Mouse (Mus musculus) stomach, postnatal 0 days (tissue): ENCODE results near the gene H2al1i. TPM values are rescaled to one million over a fixed set of nuclear protein-coding genes. Genes with fewer than 3 reads are reported as not detected.
"Not testable (repeated sequence)": the region's sequence is repeated elsewhere in the genome, so short reads cannot be mapped to it uniquely, and the experiment has no call there.

Experiments used
- ATAC-seq: fragments of 200-750 bp; cut with Nextera tagmentation; 2 replicates; pipeline ENCODE4 v1.8.0; 2017; ENCODE audit not compliant: low FRiP score, low TSS enrichment
- DNase-seq: peaks from one replicate; pipeline ENCODE4 v3.0.0-alpha.2; 2016; ENCODE audit warnings: low spot score
- H3K27ac ChIP-seq: fragments of 300-500 bp; sonication (generic); replicated peaks from 2 replicates; pipeline ENCODE4 v1.5.1; 2014; ENCODE audit warnings: mild to moderate bottlenecking, control low read depth
- H3K27me3 ChIP-seq: fragments of 300-500 bp; sonication (generic); 2 replicates; pipeline ENCODE4 v1.6.1; 2014; ENCODE audit warnings: low read length; ENCODE audit not compliant: control insufficient read depth, insufficient read depth
- H3K36me3 ChIP-seq: fragments of 300-500 bp; sonication (generic); 2 replicates; pipeline ENCODE4 v1.6.1; 2014; ENCODE audit warnings: low read length, mixed read lengths; ENCODE audit not compliant: control insufficient read depth, insufficient read depth
- H3K4me1 ChIP-seq: fragments of 300-500 bp; sonication (generic); replicated peaks from 2 replicates; pipeline ENCODE4 v1.6.1; 2014; ENCODE audit warnings: antibody characterized with exemption; ENCODE audit not compliant: control insufficient read depth, insufficient read depth
- H3K4me2 ChIP-seq: fragments of 300-500 bp; sonication (generic); replicated peaks from 2 replicates; pipeline ENCODE4 v1.6.1; 2014; ENCODE audit warnings: low read depth, mild to moderate bottlenecking, control low read depth, moderate library complexity
- H3K4me3 ChIP-seq: fragments of 300-500 bp; sonication (generic); 2 replicates; pipeline ENCODE4 v1.5.1; 2014; ENCODE audit warnings: low read depth, low read length, control low read depth
- H3K9ac ChIP-seq: fragments of 300-500 bp; sonication (generic); 2 replicates; pipeline ENCODE4 v1.6.1; 2014; ENCODE audit warnings: mild to moderate bottlenecking, low read length, control low read depth, mixed read lengths
- H3K9me3 ChIP-seq: fragments of 300-500 bp; sonication (generic); 2 replicates; pipeline ENCODE4 v1.6.1; 2016; ENCODE audit warnings: low read length; ENCODE audit not compliant: control insufficient read depth
- CTCF ChIP-seq: IDR thresholded peaks from 2 replicates; pipeline ENCODE4 v1.5.1; 2016; ENCODE audit warnings: antibody characterized with exemption, low read depth, mild to moderate bottlenecking, moderate library complexity
- EP300 ChIP-seq: optimal IDR thresholded peaks from 2 replicates; pipeline ENCODE3; 2016; ENCODE audit warnings: antibody characterized with exemption
- WGBS: fragments of 180-500 bp; shearing (Covaris S2); extraction: QIAGEN DNeasy Blood & Tissue Kit; methylation state at CpG from one replicate; pipeline ENCODE4 v1.1.7; 2014; 5-methylcytosine and 5-hydroxymethylcytosine counted together
- polyA plus RNA-seq: library from polyadenylated mRNA; unstranded; fragments of >200 nt; fragmentation: Nextera tagmentation; extraction: Ambion mirVana; gene quantifications from 2 replicates; pipeline ENCODE4 v1.2.1, GENCODE M21; 2015

The H2al1i gene
- polyA plus RNA-seq, 1 experiment from 2014 or later = not detected

GRCm38 (mm10) chrX:11311634-11312033, 12.8 kb upstream of the H2al1i start, which contains the start of gene H2al1e:
H2al1e (plus strand) TSS chrX:11311934.
- H3K27ac ChIP-seq, H3K4me3 ChIP-seq, DNase-seq, H3K4me2 ChIP-seq, H3K4me1 ChIP-seq, H3K9me3 ChIP-seq, H3K9ac ChIP-seq, H3K27me3 ChIP-seq, H3K36me3 ChIP-seq, ATAC-seq: not testable (repeated sequence)
- WGBS = no CpG with 5 or more reads among the region's 3 CpGs

GRCm38 (mm10) chrX:11314858-11315257, 9.6 kb upstream of the H2al1i start, which contains the start of gene H2al1f:
H2al1f (plus strand) TSS chrX:11315158.
- no CpG with 5 or more reads among the region's 6 CpGs for WGBS
- not testable (repeated sequence) for H3K9ac ChIP-seq, H3K27ac ChIP-seq, ATAC-seq, H3K9me3 ChIP-seq, H3K4me1 ChIP-seq, H3K4me3 ChIP-seq, H3K36me3 ChIP-seq, DNase-seq, H3K27me3 ChIP-seq, H3K4me2 ChIP-seq

GRCm38 (mm10) chrX:11317956-11318355, 6.5 kb upstream of the H2al1i start, which contains the start of gene H2al1g:
H2al1g (plus strand) TSS chrX:11318256.
- not testable (repeated sequence) for H3K27ac ChIP-seq, H3K4me2 ChIP-seq, ATAC-seq, H3K9me3 ChIP-seq, H3K27me3 ChIP-seq, H3K4me3 ChIP-seq, DNase-seq, H3K36me3 ChIP-seq, H3K9ac ChIP-seq, H3K4me1 ChIP-seq
- WGBS = no CpG with 5 or more reads among the region's 3 CpGs

GRCm38 (mm10) chrX:11321192-11321591, 3.3 kb upstream of the H2al1i start, which contains the start of gene H2al1h:
H2al1h (plus strand) TSS chrX:11321492.
- not testable (repeated sequence) for H3K4me1 ChIP-seq, H3K4me3 ChIP-seq, H3K4me2 ChIP-seq, H3K9ac ChIP-seq, H3K27ac ChIP-seq, H3K9me3 ChIP-seq, ATAC-seq, H3K36me3 ChIP-seq, H3K27me3 ChIP-seq, DNase-seq
- no CpG with 5 or more reads among the region's 6 CpGs for WGBS

GRCm38 (mm10) chrX:11327522-11327921, 3.1 kb downstream of the H2al1i start, which contains the start of gene H2al1j:
H2al1j (plus strand) TSS chrX:11327822.
- not testable (repeated sequence) for H3K4me3 ChIP-seq, H3K36me3 ChIP-seq, H3K27me3 ChIP-seq, H3K9me3 ChIP-seq, DNase-seq, H3K27ac ChIP-seq, ATAC-seq, H3K4me1 ChIP-seq, H3K9ac ChIP-seq, H3K4me2 ChIP-seq
- whole genome bisulfite sequencing = 91% methylated on average over 2 of the region's 2 CpGs

GRCm38 (mm10) chrX:11345762-11346161, 21.3 kb downstream of the H2al1i start:
- DNase-seq = no peak
- no peak for ATAC-seq
- Histone ChIP-seq H3K9ac (no peak overlapping the region), H3K36me3 (no peaks in the 10 kb centered on the region), H3K27ac (no peak overlapping the region), H3K9me3 (no peaks in the 10 kb centered on the region), H3K4me1 (no peaks in the 10 kb centered on the region), H3K4me3 (no peak overlapping the region), H3K27me3 (no peaks in the 10 kb centered on the region), H3K4me2 (no peak overlapping the region)
- 65% methylated on average over 9 of the region's 9 CpGs for WGBS
- no peak for TF ChIP-seq EP300
- no peak for TF ChIP-seq CTCF
